ENCODE assay signal across 9 mouse cellular contexts in genomic region chr7:126587779-126588178, GRCm38 (mm10). TPM values are rescaled to one million over a fixed set of nuclear protein-coding genes. Genes with fewer than 3 reads are reported as not detected.
DNase-seq lines count a peak whose midpoint lies in the region; ATAC-seq and TF ChIP-seq lines count a peak whose summit lies in the region.
"Had no signal": no experiment of that assay in that cellular context is flagged by ENCODE, and none has a peak within 500 bp of the region (broad histone marks: within the 10 kb centered on the region; RNA-seq: fewer than 3 reads in every experiment).

No protein-coding gene starts in this region.

- H3K9ac ChIP-seq in kidney, embryonic 16.5 days (replicated peaks; ENCODE audit: low read length): peak overlapping the region; percentile 61
- H3K9ac ChIP-seq in lung, embryonic 14.5 days: peak overlapping the region; percentile 15

- peaks cover 15% of the 10 kb centered on the region; the same call in 1 of the 2 replicates for H3K4me1 ChIP-seq in kidney, embryonic 16.5 days (ENCODE audit: insufficient read depth, low read length)
- H3K4me1 ChIP-seq in lung, embryonic 14.5 days (ENCODE audit: insufficient read depth): no peaks in the 10 kb centered on the region

- 9% methylated on average over 16 of the region's 16 CpGs for WGBS in kidney, embryonic 16.5 days
- WGBS in lung, embryonic 14.5 days: 9% methylated on average over 16 of the region's 16 CpGs

- H3K27ac ChIP-seq in kidney, embryonic 16.5 days (ENCODE audit: low read length): no peak overlapping the region
- no peak overlapping the region for H3K27ac ChIP-seq in lung, embryonic 14.5 days (ENCODE audit: low read depth)

- no peaks in the 10 kb centered on the region for H3K36me3 ChIP-seq in kidney, embryonic 16.5 days (ENCODE audit: insufficient read depth, low read length)
- no peaks in the 10 kb centered on the region for H3K36me3 ChIP-seq in lung, embryonic 14.5 days (ENCODE audit: insufficient read depth)

- H3K9me3 ChIP-seq in kidney, embryonic 16.5 days (ENCODE audit: low read length): no peaks in the 10 kb centered on the region
- H3K9me3 ChIP-seq in lung, embryonic 14.5 days (ENCODE audit: low read depth, low read length): no peaks in the 10 kb centered on the region

- H3K4me3 ChIP-seq in kidney, embryonic 16.5 days (ENCODE audit: low read length): peak overlapping the region; percentile 22
- H3K4me3 ChIP-seq in lung, embryonic 14.5 days (ENCODE audit: low read depth, low read length): no peak overlapping the region

- TF ChIP-seq CTCF in lung, embryonic 14.5 days (IDR thresholded peaks at IDR 0.05; ENCODE audit: low read depth): peak; percentile 69

- peak overlapping the region; percentile 46 for H3K4me2 ChIP-seq in kidney, embryonic 16.5 days (replicated peaks; ENCODE audit: low read depth, low read length)
- peak overlapping the region; percentile 39; the same call in 1 of the 2 replicates for H3K4me2 ChIP-seq in lung, embryonic 14.5 days

- DNase-seq in frontal cortex, postnatal 25 days (ENCODE audit: low spot score in 2 of 2): no peak
- peak; percentile 59 to 74 for DNase-seq in adrenal gland, postnatal 36 days
- DNase-seq in gastrocnemius, postnatal 25 days: peak; percentile 44
- DNase-seq in lung, embryonic 14.5 days: peak; percentile 81
- peak; percentile 83 for DNase-seq in retina, embryonic 14.5 days (ENCODE audit: low spot score)

- no peaks in the 10 kb centered on the region for H3K27me3 ChIP-seq in kidney, embryonic 16.5 days (ENCODE audit: insufficient read depth, low read length)
- H3K27me3 ChIP-seq in lung, embryonic 14.5 days (ENCODE audit: insufficient read depth, low read length): no peaks in the 10 kb centered on the region

- ATAC-seq in frontal cortex, adult (ENCODE audit: low TSS enrichment): peak; percentile 64
- ATAC-seq in kidney, embryonic 16.5 days (ENCODE audit: low FRiP score, low TSS enrichment): peak; percentile 44; the same call in 1 of the 2 replicates
- ATAC-seq in lung, embryonic 14.5 days (ENCODE audit: insufficient read depth): peak; percentile 36; the same call in 1 of the 2 replicates
- no peak for ATAC-seq in activated CD4-positive, CD25-positive, alpha-beta regulatory T cell, adult 4 months

RNA-seq across cellular contexts. Expression of gene Cln3, which starts 2.2 kb away (rescaled TPM):
- 10 to 100 TPM; 34.8 to 40.0 TPM for total RNA-seq in adrenal gland, postnatal 36 days (2021)
- 10 to 100 TPM in 1 of 2 experiments, 1 to 10 TPM in 1; 8.8 to 10.6 TPM for total RNA-seq in gastrocnemius, postnatal 25 days (2021)
- 39.3 and 41.3 TPM in 2 replicates for polyA plus RNA-seq in kidney, embryonic 16.5 days (2015; fragmentation: Nextera tagmentation; extraction: Ambion mirVana)
- polyA plus RNA-seq in lung, embryonic 14.5 days (2014; fragmentation: Nextera tagmentation; extraction: Ambion mirVana): 24.1 and 27.3 TPM in 2 replicates
- 10 to 100 TPM; 42.7 to 46.2 TPM for polyA plus RNA-seq in activated CD4-positive, CD25-positive, alpha-beta regulatory T cell, adult 4 months (2017; shearing (Covaris generic))

RNA-seq across cellular contexts. Expression of gene Apobr, which starts 3.0 kb away (rescaled TPM):
- total RNA-seq in adrenal gland, postnatal 36 days (2021): 1 to 10 TPM; 1.5 TPM
- under 1 TPM; 0.26 to 0.59 TPM for total RNA-seq in gastrocnemius, postnatal 25 days (2021)
- 0.96 and 1.1 TPM in 2 replicates for polyA plus RNA-seq in kidney, embryonic 16.5 days (2015; fragmentation: Nextera tagmentation; extraction: Ambion mirVana)
- 0.32 and 0.54 TPM in 2 replicates for polyA plus RNA-seq in lung, embryonic 14.5 days (2014; fragmentation: Nextera tagmentation; extraction: Ambion mirVana)
- polyA plus RNA-seq in activated CD4-positive, CD25-positive, alpha-beta regulatory T cell, adult 4 months (2017; shearing (Covaris generic)): under 1 TPM; 0.80 to 0.98 TPM

RNA-seq across cellular contexts. Expression of gene Il27, which starts 7.0 kb away (rescaled TPM):
- not detected for total RNA-seq in adrenal gland, postnatal 36 days (2021)
- total RNA-seq in gastrocnemius, postnatal 25 days (2021): not detected
- not detected in 2 replicates for polyA plus RNA-seq in kidney, embryonic 16.5 days (2015; fragmentation: Nextera tagmentation; extraction: Ambion mirVana)
- not detected in 2 replicates for polyA plus RNA-seq in lung, embryonic 14.5 days (2014; fragmentation: Nextera tagmentation; extraction: Ambion mirVana)
- not detected for polyA plus RNA-seq in activated CD4-positive, CD25-positive, alpha-beta regulatory T cell, adult 4 months (2017; shearing (Covaris generic))
- total RNA-seq: MEL had no signal

RNA-seq across cellular contexts. Expression of gene Eif3c, which starts 21.6 kb away (rescaled TPM):
- 100 to 1,000 TPM; 243 to 301 TPM for total RNA-seq in adrenal gland, postnatal 36 days (2021)
- 100 to 1,000 TPM; 130 to 138 TPM for total RNA-seq in gastrocnemius, postnatal 25 days (2021)
- 200 and 219 TPM in 2 replicates for polyA plus RNA-seq in kidney, embryonic 16.5 days (2015; fragmentation: Nextera tagmentation; extraction: Ambion mirVana)
- polyA plus RNA-seq in lung, embryonic 14.5 days (2014; fragmentation: Nextera tagmentation; extraction: Ambion mirVana): 169 and 183 TPM in 2 replicates
- polyA plus RNA-seq in activated CD4-positive, CD25-positive, alpha-beta regulatory T cell, adult 4 months (2017; shearing (Covaris generic)): 100 to 1,000 TPM; 207 to 260 TPM

RNA-seq across cellular contexts. Expression of gene Nupr1, which starts 42.9 kb away (rescaled TPM):
- 10 to 100 TPM; 20.8 to 27.0 TPM for total RNA-seq in adrenal gland, postnatal 36 days (2021)
- 10 to 100 TPM; 10.6 to 14.2 TPM for total RNA-seq in gastrocnemius, postnatal 25 days (2021)
- 6.8 and 9.5 TPM in 2 replicates for polyA plus RNA-seq in kidney, embryonic 16.5 days (2015; fragmentation: Nextera tagmentation; extraction: Ambion mirVana)
- polyA plus RNA-seq in lung, embryonic 14.5 days (2014; fragmentation: Nextera tagmentation; extraction: Ambion mirVana): 9.7 and 10.7 TPM in 2 replicates
- under 1 TPM in 1 of 2 experiments, not detected in 1; 0.54 TPM for polyA plus RNA-seq in activated CD4-positive, CD25-positive, alpha-beta regulatory T cell, adult 4 months (2017; shearing (Covaris generic))

Comparison
In these comparisons a context has a peak if more than half of its experiments do, and no peak if none do; other contexts are left out.
1. DNase-seq: peak in adrenal gland, postnatal 36 days (2 of 2), gastrocnemius, postnatal 25 days (single experiment), lung, embryonic 14.5 days (single experiment) and retina, embryonic 14.5 days (single experiment); none in frontal cortex, postnatal 25 days (0 of 2).